Mouse (Mus musculus): ENCODE data around the gene Rnaseh1. TPM values are rescaled to one million over a fixed set of nuclear protein-coding genes. Genes with fewer than 3 reads are reported as not detected.

Rnaseh1 gene
- polyA plus RNA-seq, 1 experiment from 2014 or later = 22.5 TPM

DNA sequence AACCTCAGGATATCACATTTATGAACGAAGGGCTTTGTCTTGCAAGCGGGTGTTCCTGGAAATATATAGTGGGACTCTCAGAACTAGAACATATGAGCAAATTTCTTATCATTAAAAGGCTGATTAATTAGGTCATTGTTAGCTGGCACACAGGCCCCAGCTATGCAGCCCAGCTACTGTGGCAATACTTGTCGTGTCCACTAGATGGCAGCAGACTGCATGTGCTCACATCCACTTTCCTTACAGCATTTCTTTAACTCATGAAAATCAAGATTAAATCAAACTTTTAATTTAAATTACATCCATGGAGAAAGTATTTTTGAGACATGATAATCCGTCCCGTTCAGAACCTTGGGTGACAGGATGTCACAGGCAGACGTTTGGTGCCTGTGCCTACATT lies 50.3 kb downstream of the Rnaseh1 start:
- peaks cover 39% of the 10 kb centered on the region for H3K4me1 ChIP-seq (replicated peaks)
- H3K4me2 ChIP-seq = no peak overlapping the region
- H3K9me3 ChIP-seq = no peaks in the 10 kb centered on the region
- H3K4me3 ChIP-seq = no peak overlapping the region
- WGBS = 10% methylated on average over 6 of the region's 6 CpGs
- no peaks in the 10 kb centered on the region for H3K27me3 ChIP-seq
- H3K27ac ChIP-seq = peak overlapping the region; percentile 89
- H3K36me3 ChIP-seq = peaks cover 22% of the 10 kb centered on the region
- ATAC-seq (ENCODE audit: low FRiP score) = peak; percentile 39; the same call in 1 of the 2 replicates
- H3K9ac ChIP-seq = 0 out of 2 replicates have a peak overlapping the region, but pooled peaks have one; percentile 46

DNA sequence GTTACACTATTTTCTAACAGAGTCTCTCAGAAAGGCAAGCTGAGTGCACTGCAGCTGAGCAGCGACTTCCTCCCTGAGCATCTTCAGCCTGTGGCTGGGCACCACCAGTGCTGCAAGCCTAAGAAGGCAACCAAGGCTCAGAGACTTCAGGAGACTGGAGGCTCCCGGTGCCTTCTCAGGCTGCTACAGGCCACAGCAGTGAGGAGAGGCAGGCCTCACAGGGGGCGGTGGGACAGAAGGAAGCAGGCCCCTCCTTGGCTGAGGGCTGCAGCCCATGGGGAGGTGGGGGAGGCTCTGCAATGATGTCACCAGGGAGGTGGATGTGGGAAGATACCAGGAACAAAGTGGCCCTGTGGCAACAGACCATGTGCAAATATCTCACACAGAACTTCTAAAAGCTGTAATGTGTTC lies 50.7 kb downstream of the Rnaseh1 start:
- ATAC-seq (ENCODE audit: low FRiP score) = peak; percentile 18; the same call in 1 of the 2 replicates
- WGBS = 31% methylated on average over 3 of the region's 3 CpGs
- peaks cover 18% of the 10 kb centered on the region for H3K36me3 ChIP-seq

DNA sequence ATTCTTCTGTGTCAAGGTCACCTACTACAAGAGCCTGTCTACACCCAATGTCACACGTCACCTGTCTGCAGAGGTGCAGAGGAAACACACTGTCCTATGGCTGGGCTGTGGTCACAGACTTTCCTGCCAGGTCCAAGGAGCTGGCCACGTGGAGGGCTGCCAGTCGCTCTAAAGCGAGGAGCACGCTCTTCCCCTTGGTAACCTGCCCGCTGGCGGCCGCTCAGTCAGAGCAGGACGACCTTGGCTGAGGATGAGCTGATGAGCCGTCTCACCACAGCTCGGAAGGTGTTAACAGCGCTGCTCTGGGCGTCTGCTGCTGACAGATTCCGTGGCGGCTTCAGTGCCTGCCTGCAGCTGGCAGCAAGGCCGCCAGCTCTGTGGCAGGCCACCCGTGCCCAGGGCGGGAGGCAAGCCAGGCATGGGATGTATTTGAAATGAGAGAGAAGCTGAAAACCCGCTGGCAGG lies 51.2 kb downstream of the Rnaseh1 start:
- H3K9ac ChIP-seq = peak overlapping the region; percentile 53; the same call in 1 of the 2 replicates
- ATAC-seq (ENCODE audit: low FRiP score) = peak; percentile 16
- 70% methylated on average over 19 of the region's 19 CpGs for WGBS

More for the DNA sequence above, 50.7 kb downstream of the Rnaseh1 start:
- H3K9ac ChIP-seq = peak overlapping the region; percentile 53
- H3K4me3 ChIP-seq = no peak overlapping the region
- H3K4me2 ChIP-seq = no peak overlapping the region
- peaks cover 43% of the 10 kb centered on the region for H3K4me1 ChIP-seq (replicated peaks)
- no peaks in the 10 kb centered on the region for H3K9me3 ChIP-seq
- peak overlapping the region; percentile 89 for H3K27ac ChIP-seq
- no peaks in the 10 kb centered on the region for H3K27me3 ChIP-seq

DNA sequence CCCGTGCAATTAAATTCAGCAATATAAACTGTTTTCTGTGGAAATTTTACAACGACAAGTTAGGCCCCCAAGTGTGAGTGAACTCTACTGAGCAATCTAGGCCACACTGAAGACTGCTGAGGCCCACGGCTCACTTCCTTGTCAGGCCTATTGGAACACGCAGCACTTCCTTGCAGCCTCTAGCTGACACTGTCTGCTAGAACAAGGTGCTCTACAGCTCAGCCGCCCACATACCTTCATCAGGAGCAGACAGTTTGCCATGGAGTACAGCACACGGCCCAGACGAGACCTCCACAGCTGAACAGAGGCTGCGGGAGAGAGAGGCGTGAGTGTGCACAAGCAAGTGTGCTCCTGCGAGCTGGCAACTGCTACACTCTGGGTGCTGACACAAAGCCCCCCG lies 51.9 kb downstream of the Rnaseh1 start:
- Histone ChIP-seq H3K27me3 (no peaks in the 10 kb centered on the region), H3K4me3 (no peak overlapping the region), H3K4me1 (replicated peaks) (peaks cover 46% of the 10 kb centered on the region), H3K9me3 (no peaks in the 10 kb centered on the region), H3K27ac (peak overlapping the region; percentile 89), H3K9ac (peak overlapping the region; percentile 29; the same call in 1 of the 2 replicates), H3K36me3 (peaks cover 7% of the 10 kb centered on the region), H3K4me2 (no peak overlapping the region)
- 90% methylated on average over 11 of the region's 11 CpGs for WGBS
- no peak for ATAC-seq (ENCODE audit: low FRiP score)

More for the DNA sequence above, 51.2 kb downstream of the Rnaseh1 start:
- no peak overlapping the region for H3K4me3 ChIP-seq
- H3K4me2 ChIP-seq = no peak overlapping the region
- H3K27ac ChIP-seq = peak overlapping the region; percentile 89
- no peaks in the 10 kb centered on the region for H3K27me3 ChIP-seq
- H3K9me3 ChIP-seq = no peaks in the 10 kb centered on the region
- peaks cover 14% of the 10 kb centered on the region for H3K36me3 ChIP-seq
- H3K4me1 ChIP-seq (replicated peaks) = peaks cover 46% of the 10 kb centered on the region

DNA sequence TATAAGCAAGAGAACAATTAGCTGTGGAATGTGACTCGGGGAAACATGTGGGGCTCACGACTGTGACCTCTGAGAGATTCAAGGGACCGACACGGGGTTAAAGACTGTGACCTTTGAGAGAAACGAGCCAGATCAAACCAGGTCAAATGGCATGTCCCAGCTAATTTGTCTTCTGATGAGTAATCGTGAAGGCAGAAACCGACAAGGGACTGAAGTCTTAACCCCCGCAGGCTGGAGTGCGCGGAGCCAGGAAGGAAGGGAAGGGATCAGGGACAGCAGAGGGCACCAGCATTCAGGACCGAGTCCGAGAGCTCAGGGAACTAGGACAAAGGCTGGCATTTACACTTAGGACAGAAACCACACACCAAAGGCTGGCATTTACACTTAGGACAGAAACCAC lies 55.0 kb downstream of the Rnaseh1 start:
- H3K4me2 ChIP-seq = 0 out of 2 replicates have a peak overlapping the region, but pooled peaks have one; percentile 19
- WGBS = 5% methylated on average over 12 of the region's 12 CpGs
- H3K9me3 ChIP-seq = no peaks in the 10 kb centered on the region
- peak overlapping the region; percentile 68 for H3K9ac ChIP-seq
- ATAC-seq (ENCODE audit: low FRiP score) = no peak
- H3K27me3 ChIP-seq = no peaks in the 10 kb centered on the region
- H3K36me3 ChIP-seq = peaks cover 23% of the 10 kb centered on the region
- H3K27ac ChIP-seq = peak overlapping the region; percentile 32; the same call in 1 of the 2 replicates
- peaks cover 37% of the 10 kb centered on the region for H3K4me1 ChIP-seq (replicated peaks)
- no peak overlapping the region for H3K4me3 ChIP-seq

DNA sequence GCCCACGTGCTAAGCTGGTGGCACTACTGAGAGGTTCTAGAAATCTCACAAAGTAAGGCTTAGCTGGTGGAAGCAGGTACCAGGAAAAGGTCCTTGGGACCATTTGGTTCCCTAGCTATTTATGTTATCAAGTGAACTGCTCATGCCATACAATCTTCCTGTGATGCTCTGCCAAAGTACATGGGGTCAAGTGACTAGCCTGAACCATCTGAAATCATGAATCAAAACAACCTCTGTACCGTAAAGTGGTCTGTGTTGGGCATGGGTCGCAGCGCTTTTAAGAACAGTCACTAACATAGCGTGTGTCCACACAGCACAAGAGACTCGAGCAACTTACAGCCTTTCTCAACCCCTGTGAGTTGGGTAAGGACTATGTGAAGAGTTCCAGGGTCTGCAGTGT lies 55.8 kb downstream of the Rnaseh1 start:
- H3K36me3 ChIP-seq = peaks cover 31% of the 10 kb centered on the region
- H3K9me3 ChIP-seq = no peaks in the 10 kb centered on the region
- ATAC-seq (ENCODE audit: low FRiP score) = no peak
- WGBS = 87% methylated on average over 6 of the region's 6 CpGs
- H3K27me3 ChIP-seq = no peaks in the 10 kb centered on the region
- H3K27ac ChIP-seq = no peak overlapping the region
- peaks cover 38% of the 10 kb centered on the region for H3K4me1 ChIP-seq (replicated peaks)
- peak overlapping the region; percentile 68; the same call in 1 of the 2 replicates for H3K9ac ChIP-seq
- H3K4me3 ChIP-seq = no peak overlapping the region
- H3K4me2 ChIP-seq = no peak overlapping the region

DNA sequence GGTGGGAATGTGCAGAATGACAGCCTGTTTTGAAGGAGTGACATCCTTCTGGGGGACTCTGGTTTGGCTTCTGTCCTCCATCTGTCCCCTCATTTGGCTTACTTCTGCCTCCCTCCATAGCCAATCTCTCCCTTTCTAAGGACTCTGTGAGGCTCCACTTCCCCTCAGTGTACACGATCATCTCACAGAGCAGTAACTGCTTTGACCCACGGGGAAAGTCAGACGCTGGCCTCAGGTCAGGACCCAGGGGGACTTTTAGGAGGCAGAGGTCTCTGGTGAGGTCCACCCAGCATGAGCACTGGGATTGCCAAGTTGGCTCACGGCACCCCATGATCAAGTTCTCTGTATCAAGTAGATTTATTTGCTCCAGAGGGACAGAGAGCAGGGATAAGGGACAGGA lies 58.8 kb downstream of the Rnaseh1 start:
- 87% methylated on average over 4 of the region's 4 CpGs for WGBS
- Histone ChIP-seq H3K4me2 (no peak overlapping the region), H3K9me3 (no peaks in the 10 kb centered on the region), H3K27me3 (no peaks in the 10 kb centered on the region), H3K36me3 (peaks cover 59% of the 10 kb centered on the region), H3K4me1 (replicated peaks) (peaks cover 34% of the 10 kb centered on the region), H3K9ac (no peak overlapping the region; the same call in 1 of the 2 replicates), H3K27ac (no peak overlapping the region), H3K4me3 (no peak overlapping the region)
- ATAC-seq (ENCODE audit: low FRiP score) = no peak

Small RNAs within 50 kb of the gene (microRNA-seq; reads per million reads assigned to microRNA genes)
- not detected for gene Mir6937

Other genes with a start within 250 kb of the Rnaseh1 start
- gene Dcdc2c, start 97.2 kb upstream of the Rnaseh1 start, polyA plus RNA-seq (2015; fragmentation: Nextera tagmentation; extraction: Ambion mirVana) = 0.30 TPM in 1 of 2 replicates, not detected in the other
- gene Allc, start 67.1 kb upstream of the Rnaseh1 start, polyA plus RNA-seq (2015; fragmentation: Nextera tagmentation; extraction: Ambion mirVana) = 0.27 TPM in 1 of 2 replicates, not detected in the other
- 1.1 and 1.5 TPM in 2 replicates for gene Colec11, start 26.2 kb upstream of the Rnaseh1 start, polyA plus RNA-seq (2015; fragmentation: Nextera tagmentation; extraction: Ambion mirVana)
- gene Rps7, start 13.6 kb upstream of the Rnaseh1 start, polyA plus RNA-seq (2015; fragmentation: Nextera tagmentation; extraction: Ambion mirVana) = 522 and 548 TPM in 2 replicates
- 31.5 and 33.7 TPM in 2 replicates for gene Adi1, start 25.6 kb downstream of the Rnaseh1 start, polyA plus RNA-seq (2015; fragmentation: Nextera tagmentation; extraction: Ambion mirVana)
- 41.9 and 44.0 TPM in 2 replicates for gene Trappc12, start 100.9 kb downstream of the Rnaseh1 start, polyA plus RNA-seq (2015; fragmentation: Nextera tagmentation; extraction: Ambion mirVana)
- gene Eipr1, start 102.2 kb downstream of the Rnaseh1 start, polyA plus RNA-seq (2015; fragmentation: Nextera tagmentation; extraction: Ambion mirVana) = 69.7 and 76.9 TPM in 2 replicates